24 mouse cellular contexts compared by ENCODE assay signal in the genomic region with DNA sequence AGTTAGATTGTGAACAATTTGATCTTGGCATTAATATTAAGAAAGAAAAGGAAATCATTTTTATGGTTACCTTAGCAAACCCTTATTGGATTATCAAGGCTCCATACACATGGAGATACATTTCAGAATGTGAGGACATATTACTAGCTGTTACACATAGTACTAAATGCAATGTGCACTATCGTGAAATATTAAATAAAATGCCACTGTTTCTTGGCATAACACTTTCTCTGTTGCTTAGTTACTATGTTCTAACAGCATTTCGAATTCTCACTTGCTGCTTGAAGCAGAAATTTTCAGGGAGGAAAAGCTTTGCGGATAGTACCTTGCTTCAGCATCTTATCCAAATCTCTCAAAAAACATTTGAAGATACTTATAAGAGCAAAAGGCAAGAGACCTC.
A peak's percentile ranks its signal among the peaks of the same experiment; 100 is the strongest.
DNase-seq lines count a peak whose midpoint lies in the region; ATAC-seq and TF ChIP-seq lines count a peak whose summit lies in the region.
"Had no signal": no experiment of that assay in that cellular context is flagged by ENCODE, and none has a peak within 500 bp of the region (broad histone marks: within the 10 kb centered on the region; RNA-seq: fewer than 3 reads in every experiment).

No protein-coding gene starts in this region.

- no peak for TF ChIP-seq CTCF in brain, embryonic 14.5 days (IDR thresholded peaks at IDR 0.05; ENCODE audit: borderline replicate concordance, extremely low read depth, insufficient read depth, insufficient read length)
- TF ChIP-seq CTCF in forebrain, postnatal 0 days (IDR thresholded peaks at IDR 0.05; ENCODE audit: low read depth), result no peak

- no peaks in the 10 kb centered on the region for H3K36me3 ChIP-seq in forebrain, embryonic 15.5 days
- H3K36me3 ChIP-seq in forebrain, embryonic 11.5 days (ENCODE audit: control insufficient read depth, insufficient read depth, low read length), result no peaks in the 10 kb centered on the region
- H3K36me3 ChIP-seq in midbrain, embryonic 14.5 days (ENCODE audit: control insufficient read depth, insufficient read depth, low read length), result no peaks in the 10 kb centered on the region
- H3K36me3 ChIP-seq in midbrain, embryonic 11.5 days (ENCODE audit: control insufficient read depth, insufficient read depth, low read length), result no peaks in the 10 kb centered on the region
- no peaks in the 10 kb centered on the region for H3K36me3 ChIP-seq in forebrain, postnatal 0 days (ENCODE audit: insufficient read depth)
- H3K36me3 ChIP-seq in kidney, embryonic 15.5 days, result no peaks in the 10 kb centered on the region
- H3K36me3 ChIP-seq: embryonic facial prominence, embryonic 12.5 days; heart, embryonic 15.5 days; hindbrain, embryonic 10.5 days had no signal

- no peaks in the 10 kb centered on the region for H3K9me3 ChIP-seq in forebrain, embryonic 15.5 days
- no peaks in the 10 kb centered on the region for H3K9me3 ChIP-seq in forebrain, embryonic 11.5 days (ENCODE audit: control insufficient read depth, low read length)
- no peaks in the 10 kb centered on the region for H3K9me3 ChIP-seq in midbrain, embryonic 14.5 days (ENCODE audit: control insufficient read depth, low read length)
- no peaks in the 10 kb centered on the region for H3K9me3 ChIP-seq in midbrain, embryonic 11.5 days (ENCODE audit: control insufficient read depth, low read length)
- no peaks in the 10 kb centered on the region for H3K9me3 ChIP-seq in forebrain, postnatal 0 days (ENCODE audit: low read length)
- H3K9me3 ChIP-seq in kidney, embryonic 15.5 days (replicated peaks), result no peaks in the 10 kb centered on the region
- H3K9me3 ChIP-seq: embryonic facial prominence, embryonic 12.5 days; heart, embryonic 15.5 days; hindbrain, embryonic 10.5 days had no signal

- H3K27me3 ChIP-seq in forebrain, embryonic 15.5 days, result no peaks in the 10 kb centered on the region
- no peaks in the 10 kb centered on the region for H3K27me3 ChIP-seq in forebrain, embryonic 11.5 days (ENCODE audit: control insufficient read depth, insufficient read depth, low read length)
- H3K27me3 ChIP-seq in midbrain, embryonic 14.5 days (ENCODE audit: control insufficient read depth, insufficient read depth, low read length), result no peaks in the 10 kb centered on the region
- H3K27me3 ChIP-seq in midbrain, embryonic 11.5 days (ENCODE audit: control insufficient read depth, insufficient read depth, low read length), result no peaks in the 10 kb centered on the region
- no peaks in the 10 kb centered on the region for H3K27me3 ChIP-seq in forebrain, postnatal 0 days (ENCODE audit: insufficient read depth, low read length)
- no peaks in the 10 kb centered on the region for H3K27me3 ChIP-seq in kidney, embryonic 15.5 days
- H3K27me3 ChIP-seq: CH12.LX; embryonic facial prominence, embryonic 12.5 days; heart, embryonic 15.5 days had no signal

- DNase-seq in forebrain, embryonic 11.5 days (ENCODE audit: low spot score), result no peak
- peak; percentile 14 for DNase-seq in midbrain, embryonic 14.5 days
- no peak for DNase-seq in midbrain, embryonic 11.5 days (ENCODE audit: low spot score, missing footprints)
- DNase-seq in brain, embryonic 14.5 days (ENCODE audit: low read depth), result peak; percentile 43
- DNase-seq in forebrain, postnatal 0 days, result peak; percentile 59
- DNase-seq: adrenal gland, postnatal 14 days; cerebellum, adult 11 months; cerebellum, adult 9-10 months; cerebellum, postnatal 25 days; gastrocnemius, postnatal 14 days; heart, adult 2 months; heart, postnatal 14 days had no signal

- H3K4me2 ChIP-seq in forebrain, embryonic 15.5 days (replicated peaks), result no peak overlapping the region
- no peak overlapping the region for H3K4me2 ChIP-seq in forebrain, embryonic 11.5 days (ENCODE audit: low read depth, low read length, severe bottlenecking)
- H3K4me2 ChIP-seq in midbrain, embryonic 14.5 days (ENCODE audit: low read length), result no peak overlapping the region
- H3K4me2 ChIP-seq in midbrain, embryonic 11.5 days, result no peak overlapping the region
- 0 out of 2 replicates have a peak overlapping the region, but pooled peaks have one; percentile 7 for H3K4me2 ChIP-seq in forebrain, postnatal 0 days (ENCODE audit: low read depth)
- no peak overlapping the region for H3K4me2 ChIP-seq in kidney, embryonic 15.5 days
- H3K4me2 ChIP-seq: embryonic facial prominence, embryonic 12.5 days; heart, embryonic 11.5 days; heart, embryonic 15.5 days had no signal

- H3K27ac ChIP-seq in forebrain, embryonic 15.5 days (replicated peaks), result peak overlapping the region; percentile 58; the same call in 1 of the 2 replicates
- H3K27ac ChIP-seq in forebrain, embryonic 11.5 days (ENCODE audit: low read depth, low read length), result no peak overlapping the region
- H3K27ac ChIP-seq in midbrain, embryonic 14.5 days (replicated peaks; ENCODE audit: low read depth, low read length), result no peak overlapping the region
- no peak overlapping the region for H3K27ac ChIP-seq in midbrain, embryonic 11.5 days (ENCODE audit: low read depth, low read length)
- peak overlapping the region; percentile 54 for H3K27ac ChIP-seq in forebrain, postnatal 0 days (ENCODE audit: low read depth, low read length)
- H3K27ac ChIP-seq in kidney, embryonic 15.5 days, result no peak overlapping the region
- H3K27ac ChIP-seq: embryonic facial prominence, embryonic 12.5 days; heart, adult 2 months; heart, embryonic 15.5 days; hindbrain, embryonic 10.5 days had no signal

- no peak for TF ChIP-seq POLR2A in brain, embryonic 14.5 days (IDR thresholded peaks at IDR 0.05; ENCODE audit: borderline replicate concordance, extremely low read depth, insufficient read depth, insufficient read length, poor library complexity, severe bottlenecking)

- 71% methylated on average over 3 of the region's 3 CpGs for WGBS in forebrain, embryonic 15.5 days
- WGBS in forebrain, embryonic 11.5 days, result 90% methylated on average over 3 of the region's 3 CpGs
- 81% methylated on average over 3 of the region's 3 CpGs for WGBS in midbrain, embryonic 14.5 days
- WGBS in midbrain, embryonic 11.5 days, result 89% methylated on average over 3 of the region's 3 CpGs
- WGBS in forebrain, postnatal 0 days, result 53% methylated on average over 3 of the region's 3 CpGs
- 90% methylated on average over 3 of the region's 3 CpGs for WGBS in kidney, embryonic 15.5 days

- no peak overlapping the region for H3K4me3 ChIP-seq in forebrain, embryonic 15.5 days
- H3K4me3 ChIP-seq in forebrain, embryonic 11.5 days (ENCODE audit: low read depth, low read length), result no peak overlapping the region
- H3K4me3 ChIP-seq in midbrain, embryonic 14.5 days (replicated peaks; ENCODE audit: low read depth, low read length), result no peak overlapping the region
- H3K4me3 ChIP-seq in midbrain, embryonic 11.5 days (ENCODE audit: low read depth, low read length), result no peak overlapping the region
- H3K4me3 ChIP-seq in forebrain, postnatal 0 days (ENCODE audit: low read depth, low read length), result no peak overlapping the region
- H3K4me3 ChIP-seq in kidney, embryonic 15.5 days (replicated peaks), result no peak overlapping the region
- H3K4me3 ChIP-seq: embryonic facial prominence, embryonic 12.5 days; heart, adult 2 months; heart, embryonic 15.5 days; hindbrain, embryonic 10.5 days had no signal

- ATAC-seq in forebrain, embryonic 15.5 days (replicated peaks), result 0 out of 2 replicates have a peak, but pooled peaks have one; percentile 64
- no peak for ATAC-seq in forebrain, embryonic 11.5 days (replicated peaks; ENCODE audit: low FRiP score)
- no peak for ATAC-seq in midbrain, embryonic 14.5 days (ENCODE audit: low FRiP score, low TSS enrichment)
- no peak for ATAC-seq in midbrain, embryonic 11.5 days (ENCODE audit: low FRiP score)
- peak; percentile 83 for ATAC-seq in forebrain, postnatal 0 days
- no peak for ATAC-seq in kidney, embryonic 15.5 days (replicated peaks; ENCODE audit: low FRiP score)
- ATAC-seq: activated CD4-positive, CD25-positive, alpha-beta regulatory T cell, adult 4 months; hindbrain, embryonic 16.5 days; inflammation-experienced regulatory T-cells, adult 6 months; intestine, postnatal 0 days; Patski had no signal

- no peak overlapping the region for H3K9ac ChIP-seq in forebrain, embryonic 15.5 days (replicated peaks)
- H3K9ac ChIP-seq in forebrain, embryonic 11.5 days (ENCODE audit: low read length), result no peak overlapping the region
- no peak overlapping the region for H3K9ac ChIP-seq in midbrain, embryonic 14.5 days (replicated peaks; ENCODE audit: low read length)
- H3K9ac ChIP-seq in midbrain, embryonic 11.5 days (ENCODE audit: low read length), result no peak overlapping the region
- H3K9ac ChIP-seq in forebrain, postnatal 0 days, result no peak overlapping the region
- no peak overlapping the region for H3K9ac ChIP-seq in kidney, embryonic 15.5 days
- H3K9ac ChIP-seq: embryonic facial prominence, embryonic 12.5 days; heart, embryonic 15.5 days had no signal

- H3K4me1 ChIP-seq in forebrain, embryonic 15.5 days, result no peaks in the 10 kb centered on the region
- H3K4me1 ChIP-seq in forebrain, embryonic 11.5 days (replicated peaks; ENCODE audit: control insufficient read depth, insufficient read depth, low read length), result no peaks in the 10 kb centered on the region
- no peaks in the 10 kb centered on the region for H3K4me1 ChIP-seq in midbrain, embryonic 14.5 days (ENCODE audit: control insufficient read depth, insufficient read depth, low read length)
- H3K4me1 ChIP-seq in midbrain, embryonic 11.5 days (ENCODE audit: control insufficient read depth, insufficient read depth, low read length), result no peaks in the 10 kb centered on the region
- H3K4me1 ChIP-seq in forebrain, postnatal 0 days (ENCODE audit: insufficient read depth), result no peaks in the 10 kb centered on the region
- no peaks in the 10 kb centered on the region for H3K4me1 ChIP-seq in kidney, embryonic 15.5 days
- H3K4me1 ChIP-seq: embryonic facial prominence, embryonic 12.5 days; heart, embryonic 15.5 days; hindbrain, embryonic 10.5 days had no signal

Comparison
In these comparisons a context has a peak if more than half of its experiments do, and no peak if none do; other contexts are left out.
1. ATAC-seq: peak in forebrain, embryonic 15.5 days (single experiment) and forebrain, postnatal 0 days (single experiment); none in forebrain, embryonic 11.5 days (single experiment), midbrain, embryonic 14.5 days (single experiment), midbrain, embryonic 11.5 days (single experiment) and kidney, embryonic 15.5 days (single experiment).
2. H3K27ac ChIP-seq: peak in forebrain, embryonic 15.5 days (single experiment) and forebrain, postnatal 0 days (single experiment); none in forebrain, embryonic 11.5 days (single experiment), midbrain, embryonic 14.5 days (single experiment), midbrain, embryonic 11.5 days (single experiment) and kidney, embryonic 15.5 days (single experiment).
3. DNase-seq: peak in midbrain, embryonic 14.5 days (single experiment), brain, embryonic 14.5 days (single experiment) and forebrain, postnatal 0 days (single experiment); none in forebrain, embryonic 11.5 days (single experiment) and midbrain, embryonic 11.5 days (single experiment).